Mouse (Mus musculus): ENCODE data around the gene Eloa.

The Eloa gene

DNA sequence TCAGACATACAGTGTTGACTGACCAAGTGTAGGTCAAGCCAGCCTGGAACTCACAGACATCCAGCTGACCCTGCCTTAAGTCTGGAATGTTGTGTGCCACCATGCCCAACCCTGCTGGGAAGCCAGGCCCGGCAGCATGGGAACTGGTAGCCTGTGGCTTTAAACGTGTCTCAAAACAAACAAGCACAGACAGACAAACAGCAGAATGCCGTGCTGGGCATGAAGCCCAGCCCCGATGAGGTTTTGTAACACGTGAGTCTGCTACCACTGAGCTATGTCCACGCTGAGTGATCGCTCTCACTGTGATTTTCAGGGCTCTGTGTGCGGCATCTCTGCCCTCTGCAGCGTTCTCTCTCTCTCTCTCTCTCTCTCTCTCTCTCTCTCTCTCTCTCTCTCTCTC is 65.7 kb downstream of the Eloa start:
- no peak for DNase-seq (ENCODE audit: low read depth)

DNA sequence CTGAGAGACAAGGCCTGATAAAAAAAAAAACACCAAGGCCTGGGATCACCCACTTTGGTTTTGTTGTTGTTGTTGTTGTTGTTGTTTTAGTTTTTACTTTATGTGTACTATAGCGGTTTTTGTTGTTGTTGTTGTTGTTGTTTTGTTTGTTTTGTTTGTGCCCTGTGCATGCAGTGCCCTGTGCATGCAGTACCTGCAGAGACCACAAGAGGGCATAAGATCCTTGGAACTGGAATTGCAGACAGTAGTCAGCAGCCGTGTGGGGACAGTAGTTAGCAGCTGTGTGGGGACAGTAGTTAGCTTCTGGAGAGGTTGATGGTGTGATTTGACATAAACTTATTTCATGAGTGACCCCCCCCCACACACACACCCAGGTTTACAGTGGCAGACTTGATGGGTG is 67.3 kb downstream of the Eloa start:
- DNase-seq (ENCODE audit: low read depth), result no peak
